Mouse (Mus musculus): ENCODE data around the gene Cux2. TPM values are rescaled to one million over a fixed set of nuclear protein-coding genes. Genes with fewer than 3 reads are reported as not detected.

The Cux2 gene
- total RNA-seq, 2 experiments from 2014 or later: 0.17 TPM; not detected in 1

DNA sequence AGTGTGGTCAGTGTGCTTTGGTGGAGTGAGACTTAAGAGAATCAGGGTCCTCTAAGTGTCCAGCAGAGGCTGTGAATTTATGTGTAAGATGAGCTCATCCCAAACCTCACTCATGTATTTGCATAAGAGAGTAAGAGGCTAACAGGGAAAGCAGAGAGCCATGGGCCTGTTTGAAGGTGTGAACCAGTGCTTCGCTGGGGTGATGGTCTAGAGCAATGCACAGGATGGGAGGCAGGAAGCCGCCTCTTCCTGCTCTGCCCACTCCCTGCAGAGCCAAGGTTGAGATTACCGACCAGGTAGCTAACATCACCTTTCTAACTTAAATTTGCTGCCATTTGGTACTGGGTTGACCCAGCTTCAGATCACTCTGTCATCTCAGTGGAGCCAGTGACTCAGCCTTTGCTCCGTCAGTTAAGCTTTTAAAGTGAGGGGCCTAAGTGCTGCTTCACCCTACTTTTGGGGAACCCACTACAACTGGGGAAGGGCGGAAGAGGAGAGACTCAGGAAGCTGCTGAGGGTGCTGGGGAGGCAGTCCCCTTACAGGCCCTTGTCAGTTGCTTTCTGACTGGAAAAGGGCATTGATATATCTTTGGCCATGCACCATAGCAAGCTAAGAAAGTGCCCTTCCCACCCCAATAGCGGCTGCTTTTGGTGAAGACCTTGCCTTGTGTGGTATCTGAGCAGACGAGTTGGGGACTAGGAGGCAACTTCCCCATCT, 237.2 kb downstream of the Cux2 start:
- ATAC-seq (replicated peaks; ENCODE audit: low FRiP score, poor library complexity, severe bottlenecking): no peak

DNA sequence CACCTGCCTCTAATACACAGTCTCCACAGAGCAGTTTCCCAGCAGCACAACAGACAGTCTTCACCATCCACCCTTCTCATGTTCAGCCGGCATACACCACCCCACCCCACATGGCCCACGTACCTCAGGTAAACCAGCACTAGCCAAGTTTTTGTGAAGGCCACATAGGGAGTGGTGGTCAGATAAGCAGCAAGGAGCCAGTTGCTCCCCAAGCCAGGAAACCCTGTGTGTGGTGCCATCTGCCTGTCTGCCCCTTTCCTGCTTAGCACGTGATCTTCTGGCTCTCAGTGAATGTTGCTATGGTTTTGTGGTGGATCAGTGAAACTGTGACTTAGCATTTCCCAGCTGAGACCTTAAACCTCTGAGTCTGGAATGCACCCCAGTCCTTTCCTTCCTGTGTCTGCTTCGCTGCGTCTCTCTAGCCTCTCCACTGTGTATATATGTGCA, 238.4 kb downstream of the Cux2 start:
- ATAC-seq (replicated peaks; ENCODE audit: low FRiP score, poor library complexity, severe bottlenecking): no peak

DNA sequence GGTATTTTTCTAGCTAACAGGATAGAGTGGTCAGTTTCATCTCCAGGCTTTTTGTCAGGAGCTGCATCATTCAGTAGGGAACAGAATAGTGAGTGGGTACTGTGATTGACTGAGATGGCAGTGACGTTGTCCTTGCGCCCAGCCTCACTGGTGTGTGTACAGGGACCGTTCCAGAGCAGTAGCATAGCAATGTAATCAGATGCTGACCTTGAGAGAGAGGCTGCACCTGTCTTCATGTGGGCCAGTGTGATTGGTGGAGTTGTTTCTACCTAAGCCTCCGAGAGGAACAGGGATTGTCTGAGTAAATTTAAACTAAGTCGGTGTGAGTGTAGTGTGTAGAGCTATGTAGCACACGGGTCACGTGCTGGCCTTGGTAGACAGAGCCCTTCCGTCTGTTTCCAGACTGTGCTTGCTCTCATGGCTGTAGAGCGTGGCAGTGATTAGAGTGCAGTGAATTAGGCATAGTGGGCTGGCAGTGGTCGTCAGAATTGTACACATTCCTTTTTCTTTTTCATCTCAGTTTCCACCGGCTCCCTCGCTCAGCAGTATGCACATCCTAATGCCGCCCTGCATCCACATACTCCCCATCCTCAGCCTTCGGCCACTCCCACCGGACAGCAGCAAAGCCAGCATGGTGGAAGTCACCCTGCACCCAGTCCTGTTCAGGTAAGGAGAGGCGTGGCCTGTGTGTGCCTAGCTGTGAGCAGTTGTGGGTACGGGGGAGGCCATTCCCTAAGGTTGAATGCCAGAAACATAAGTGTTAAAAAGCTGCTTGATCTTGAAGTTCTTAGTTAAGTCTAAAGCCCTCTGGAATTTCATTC, 239.4 kb downstream of the Cux2 start:
- ATAC-seq (replicated peaks; ENCODE audit: low FRiP score, poor library complexity, severe bottlenecking): no peak

DNA sequence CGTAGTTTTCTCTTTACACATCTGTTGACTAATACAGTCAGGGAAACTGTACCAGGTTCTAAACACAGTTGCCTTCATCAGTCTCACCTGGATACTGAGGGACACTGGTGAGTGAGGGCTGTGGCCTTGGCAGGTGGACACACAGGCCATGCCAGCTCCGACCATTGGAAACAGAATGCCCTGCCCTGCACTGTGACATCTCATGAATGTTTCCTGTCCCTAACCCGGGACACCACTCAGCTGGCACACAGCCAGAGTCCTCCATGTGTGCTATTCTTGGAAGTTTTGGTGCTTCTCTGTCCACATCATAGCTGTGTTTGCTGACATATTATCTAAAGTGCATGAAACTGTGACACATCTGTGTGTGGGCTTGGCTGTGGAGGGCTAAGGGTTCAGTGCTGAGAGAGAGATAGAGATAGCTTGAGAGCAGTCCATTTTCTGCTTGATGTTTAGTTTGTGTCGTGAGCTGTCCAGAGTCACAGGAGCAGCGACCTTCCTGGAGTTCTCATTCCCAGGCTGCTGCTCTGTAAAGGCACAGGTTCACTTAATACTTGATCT, 240.2 kb downstream of the Cux2 start:
- no peak for ATAC-seq (replicated peaks; ENCODE audit: low FRiP score, poor library complexity, severe bottlenecking)

DNA sequence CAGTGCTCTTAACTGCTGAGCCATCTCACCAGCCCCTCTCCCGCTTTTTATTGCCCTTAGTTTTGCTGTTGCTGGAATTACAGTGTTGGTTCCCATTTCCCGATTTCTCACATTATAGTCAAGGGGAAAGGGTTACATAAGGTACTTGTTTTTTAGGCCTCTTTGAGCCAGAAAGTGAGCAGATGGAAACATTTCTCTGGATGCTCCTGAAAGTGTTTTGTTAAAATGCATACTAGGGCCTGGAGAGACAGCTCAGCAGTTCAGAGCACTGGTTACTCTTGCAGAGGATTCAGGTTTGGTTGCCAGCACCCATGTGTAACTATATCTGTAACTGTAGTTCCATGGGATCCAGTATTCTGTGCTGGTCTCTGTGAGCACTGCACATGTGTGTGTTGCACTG, 241.7 kb downstream of the Cux2 start:
- no peak for ATAC-seq (replicated peaks; ENCODE audit: low FRiP score, poor library complexity, severe bottlenecking)

DNA sequence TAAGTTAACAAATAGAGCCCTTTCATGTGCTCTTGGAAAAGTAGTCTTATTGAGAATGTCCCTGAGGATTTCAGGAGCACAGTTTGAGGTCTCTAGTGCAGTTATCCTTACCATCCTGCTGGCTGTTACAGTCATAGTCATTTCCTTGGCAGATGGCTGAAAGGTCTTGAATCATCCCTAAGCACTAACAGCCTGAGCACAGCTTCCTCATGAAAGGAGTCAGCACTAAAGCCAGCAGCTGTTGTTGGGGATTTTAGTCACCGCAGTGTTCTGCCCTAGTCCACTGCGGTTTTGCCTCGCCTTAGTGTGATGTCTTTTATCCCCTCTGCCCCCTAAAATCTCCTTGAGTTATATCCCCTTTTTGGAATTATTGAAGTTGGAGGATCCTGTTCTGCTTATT, 242.7 kb downstream of the Cux2 start:
- ATAC-seq (replicated peaks; ENCODE audit: low FRiP score, poor library complexity, severe bottlenecking): no peak

Other genes starting within 250 kb of the Cux2 start
- 9.0 and 18.1 TPM in 2 replicates for gene Sh2b3, start 212.5 kb downstream of the Cux2 start, total RNA-seq (2015; ENCODE audit: low replicate concordance)
- gene Sh2b3, start 212.5 kb downstream of the Cux2 start, total RNA-seq (2017; ENCODE audit: low replicate concordance): 5.5 and 6.0 TPM in 2 replicates
- 0.19 and 0.84 TPM in 2 replicates for gene Pheta1, start 201.1 kb downstream of the Cux2 start, total RNA-seq (2015; ENCODE audit: low replicate concordance)
- 0.70 TPM in 1 of 2 replicates, not detected in the other for gene Pheta1, start 201.1 kb downstream of the Cux2 start, total RNA-seq (2017; ENCODE audit: low replicate concordance)
- gene Myl2, start 50.8 kb upstream of the Cux2 start, total RNA-seq (2015; ENCODE audit: low replicate concordance): not detected in 2 replicates
- gene Myl2, start 50.8 kb upstream of the Cux2 start, total RNA-seq (2017; ENCODE audit: low replicate concordance): 1.1 TPM in 1 of 2 replicates, not detected in the other
- gene Ccdc63, start 90.7 kb upstream of the Cux2 start, total RNA-seq (2015; ENCODE audit: low replicate concordance): not detected in 2 replicates
- 4.0 TPM in 1 of 2 replicates, not detected in the other for gene Ccdc63, start 90.7 kb upstream of the Cux2 start, total RNA-seq (2017; ENCODE audit: low replicate concordance)
- gene Ppp1cc, start 108.2 kb upstream of the Cux2 start, total RNA-seq (2015; ENCODE audit: low replicate concordance): 141 and 170 TPM in 2 replicates
- gene Ppp1cc, start 108.2 kb upstream of the Cux2 start, total RNA-seq (2017; ENCODE audit: low replicate concordance): 94.2 and 102 TPM in 2 replicates
- 25.4 and 25.9 TPM in 2 replicates for gene Hvcn1, start 156.7 kb upstream of the Cux2 start, total RNA-seq (2015; ENCODE audit: low replicate concordance)
- 18.5 and 37.0 TPM in 2 replicates for gene Hvcn1, start 156.7 kb upstream of the Cux2 start, total RNA-seq (2017; ENCODE audit: low replicate concordance)
- gene Tctn1, start 214.4 kb upstream of the Cux2 start, total RNA-seq (2015; ENCODE audit: low replicate concordance): 0.42 TPM in 1 of 2 replicates, not detected in the other
- 3.6 and 5.9 TPM in 2 replicates for gene Tctn1, start 214.4 kb upstream of the Cux2 start, total RNA-seq (2017; ENCODE audit: low replicate concordance)
- gene Pptc7, start 234.3 kb upstream of the Cux2 start, total RNA-seq (2015; ENCODE audit: low replicate concordance): 2.1 and 2.9 TPM in 2 replicates
- 1.4 and 4.0 TPM in 2 replicates for gene Pptc7, start 234.3 kb upstream of the Cux2 start, total RNA-seq (2017; ENCODE audit: low replicate concordance)

Measured in erythroblast, adult 5-6 weeks (primary cell).